Mouse (Mus musculus): ENCODE measurements at regions not wholly inside any gene's neighbourhood (a gene's known extent, or its start where the extent isn't known, plus 50 kb on each side); places are given as distances from the start of the nearest gene placed in this dataset.

DNA sequence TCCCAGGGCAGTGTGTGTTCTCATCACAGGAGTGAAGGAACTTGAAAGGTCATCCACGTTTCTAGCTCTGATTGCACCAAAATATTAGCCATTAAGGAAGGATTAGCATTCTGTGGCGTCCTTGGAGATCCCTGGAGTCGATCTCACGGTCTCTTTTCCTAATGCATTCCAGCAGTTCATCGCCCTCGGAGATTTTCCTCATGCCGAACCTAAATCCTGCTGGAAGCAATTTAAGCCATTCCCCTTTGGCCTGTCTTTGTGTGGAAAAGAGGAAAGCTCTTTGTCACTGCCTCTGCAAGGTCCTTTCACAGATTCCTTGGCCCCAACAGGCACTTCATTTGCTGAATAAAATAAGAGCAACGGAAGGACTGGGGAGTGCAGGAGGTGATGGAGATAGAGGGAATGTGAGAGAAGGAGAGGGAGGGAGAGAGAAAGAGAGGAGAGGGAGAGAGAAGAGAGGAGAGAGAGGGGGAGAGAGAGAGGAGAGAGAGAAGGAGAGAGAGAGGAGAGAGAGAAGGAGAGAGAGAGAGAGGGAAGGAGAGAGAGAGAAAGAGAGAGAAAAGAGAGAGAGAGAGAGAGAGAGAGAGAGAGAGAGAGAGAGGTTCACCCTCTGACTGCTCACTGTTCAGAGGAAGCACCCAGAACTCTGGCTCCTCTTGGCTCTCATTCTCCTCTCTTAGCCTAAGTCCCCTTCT lies 177.2 kb upstream of the Zfp462 start:
- in situ Hi-C loops (cut with MboI; ENCODE audit: low sequenced_read_pairs in 2 of 2, unreplicated experiment in 2 of 2) = no loop called here
- no peak for TF ChIP-seq CHD2 (IDR thresholded peaks at IDR 0.05; ENCODE audit: low read depth, low read length)
- TF ChIP-seq ZNF384 (IDR thresholded peaks at IDR 0.05; ENCODE audit: low read depth, low read length) = no peak
- no peak for TF ChIP-seq HCFC1 (IDR thresholded peaks at IDR 0.05; ENCODE audit: borderline replicate concordance, insufficient read depth, low read length)
- no peak for TF ChIP-seq MAFK (IDR thresholded peaks at IDR 0.05; ENCODE audit: insufficient read depth, low read depth, low read length)
- no peak for TF ChIP-seq ZC3H11A (IDR thresholded peaks at IDR 0.05; ENCODE audit: borderline replicate concordance, low read depth, low read length)
- Histone ChIP-seq H3K4me3 (ENCODE audit: insufficient read depth in 1 of 2, low read depth in 1 of 2, low read length in 2 of 2, poor library complexity in 1 of 2, severe bottlenecking in 1 of 2) (no peak overlapping the region), H3K27ac (ENCODE audit: insufficient read depth, low read depth, low read length, poor library complexity, severe bottlenecking) (no peak overlapping the region), H3K9ac (ENCODE audit: insufficient read depth, low read depth, low read length, poor library complexity, severe bottlenecking) (no peak overlapping the region), H3K36me3 (ENCODE audit: control insufficient read depth, insufficient read depth, low read length, poor library complexity, severe bottlenecking) (no peaks in the 10 kb centered on the region), H3K9me3 (ENCODE audit: control insufficient read depth, insufficient read depth, low read depth, low read length) (no peaks in the 10 kb centered on the region), H3K4me1 (ENCODE audit: control insufficient read depth in 2 of 2, insufficient read depth in 2 of 2, low read length in 2 of 2, poor library complexity in 1 of 2) (no peaks in the 10 kb centered on the region)
- DNase-seq (ENCODE audit: low read depth, low spot score) = no peak

DNA sequence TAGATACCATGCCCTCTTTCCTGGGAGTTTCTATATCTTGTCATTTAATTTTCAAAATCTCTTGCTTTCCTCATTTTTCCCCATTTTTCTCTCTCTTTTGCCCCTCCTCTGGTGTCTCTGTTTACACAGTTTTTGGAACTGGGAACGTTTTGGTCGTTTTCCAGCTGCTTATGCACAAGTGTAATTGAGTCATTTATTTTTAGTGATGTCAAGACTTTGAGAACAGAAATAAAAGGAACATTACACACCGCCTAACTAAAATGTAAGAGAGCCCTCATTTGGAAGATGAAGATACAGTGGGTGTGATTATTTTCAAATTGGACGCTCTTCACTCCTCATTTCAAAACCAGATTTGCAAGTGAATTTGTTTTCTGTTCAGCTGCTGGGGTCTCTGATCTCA lies 176.0 kb upstream of the Zfp462 start:
- Histone ChIP-seq H3K4me3 (ENCODE audit: insufficient read depth in 1 of 2, low read depth in 1 of 2, low read length in 2 of 2, poor library complexity in 1 of 2, severe bottlenecking in 1 of 2) (no peak overlapping the region), H3K27ac (ENCODE audit: insufficient read depth, low read depth, low read length, poor library complexity, severe bottlenecking) (no peak overlapping the region), H3K36me3 (ENCODE audit: control insufficient read depth, insufficient read depth, low read length, poor library complexity, severe bottlenecking) (no peaks in the 10 kb centered on the region), H3K9me3 (ENCODE audit: control insufficient read depth, insufficient read depth, low read depth, low read length) (no peaks in the 10 kb centered on the region), H3K9ac (ENCODE audit: insufficient read depth, low read depth, low read length, poor library complexity, severe bottlenecking) (no peak overlapping the region), H3K4me1 (ENCODE audit: control insufficient read depth in 2 of 2, insufficient read depth in 2 of 2, low read length in 2 of 2, poor library complexity in 1 of 2) (no peaks in the 10 kb centered on the region)
- DNase-seq (ENCODE audit: low read depth, low spot score) = no peak
- no peak for TF ChIP-seq MAFK (IDR thresholded peaks at IDR 0.05; ENCODE audit: insufficient read depth, low read depth, low read length)
- TF ChIP-seq ZC3H11A (IDR thresholded peaks at IDR 0.05; ENCODE audit: borderline replicate concordance, low read depth, low read length) = no peak
- no peak for TF ChIP-seq HCFC1 (IDR thresholded peaks at IDR 0.05; ENCODE audit: borderline replicate concordance, insufficient read depth, low read length)
- TF ChIP-seq CHD2 (IDR thresholded peaks at IDR 0.05; ENCODE audit: low read depth, low read length) = no peak
- in situ Hi-C loops (cut with MboI; ENCODE audit: low sequenced_read_pairs in 2 of 2, unreplicated experiment in 2 of 2) = no loop called here

DNA sequence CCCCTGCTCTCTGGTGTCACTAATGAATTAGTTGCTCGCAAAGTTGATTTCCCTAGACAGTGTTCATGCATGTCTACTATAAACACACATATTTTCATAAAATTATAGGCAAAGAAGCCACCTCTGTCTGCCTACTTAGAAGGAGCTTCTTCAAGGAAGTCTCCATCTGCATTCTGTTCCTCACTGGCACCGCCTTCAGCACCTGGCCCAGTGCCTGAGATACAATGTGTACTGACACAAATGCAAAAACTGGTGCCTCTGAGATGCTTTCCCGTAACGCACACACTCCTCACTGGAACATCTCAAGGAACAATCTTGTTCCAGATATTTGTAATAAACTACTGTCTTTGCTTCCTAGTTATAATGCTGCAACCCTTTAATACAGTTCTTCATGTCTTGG lies 170.8 kb upstream of the Zfp462 start:
- TF ChIP-seq ZNF384 (IDR thresholded peaks at IDR 0.05; ENCODE audit: low read depth, low read length) (no peak), MAFK (IDR thresholded peaks at IDR 0.05; ENCODE audit: insufficient read depth, low read depth, low read length) (no peak), HCFC1 (IDR thresholded peaks at IDR 0.05; ENCODE audit: borderline replicate concordance, insufficient read depth, low read length) (no peak), CHD2 (IDR thresholded peaks at IDR 0.05; ENCODE audit: low read depth, low read length) (no peak), ZC3H11A (IDR thresholded peaks at IDR 0.05; ENCODE audit: borderline replicate concordance, low read depth, low read length) (no peak)
- Histone ChIP-seq H3K9ac (ENCODE audit: insufficient read depth, low read depth, low read length, poor library complexity, severe bottlenecking) (no peak overlapping the region), H3K9me3 (ENCODE audit: control insufficient read depth, insufficient read depth, low read depth, low read length) (no peaks in the 10 kb centered on the region), H3K36me3 (ENCODE audit: control insufficient read depth, insufficient read depth, low read length, poor library complexity, severe bottlenecking) (no peaks in the 10 kb centered on the region), H3K4me3 (ENCODE audit: insufficient read depth in 1 of 2, low read depth in 1 of 2, low read length in 2 of 2, poor library complexity in 1 of 2, severe bottlenecking in 1 of 2) (no peak overlapping the region), H3K4me1 (ENCODE audit: control insufficient read depth in 2 of 2, insufficient read depth in 2 of 2, low read length in 2 of 2, poor library complexity in 1 of 2) (no peaks in the 10 kb centered on the region), H3K27ac (ENCODE audit: insufficient read depth, low read depth, low read length, poor library complexity, severe bottlenecking) (no peak overlapping the region)
- in situ Hi-C loops (cut with MboI; ENCODE audit: low sequenced_read_pairs in 2 of 2, unreplicated experiment in 2 of 2) = no loop called here
- no peak for DNase-seq (ENCODE audit: low read depth, low spot score)

DNA sequence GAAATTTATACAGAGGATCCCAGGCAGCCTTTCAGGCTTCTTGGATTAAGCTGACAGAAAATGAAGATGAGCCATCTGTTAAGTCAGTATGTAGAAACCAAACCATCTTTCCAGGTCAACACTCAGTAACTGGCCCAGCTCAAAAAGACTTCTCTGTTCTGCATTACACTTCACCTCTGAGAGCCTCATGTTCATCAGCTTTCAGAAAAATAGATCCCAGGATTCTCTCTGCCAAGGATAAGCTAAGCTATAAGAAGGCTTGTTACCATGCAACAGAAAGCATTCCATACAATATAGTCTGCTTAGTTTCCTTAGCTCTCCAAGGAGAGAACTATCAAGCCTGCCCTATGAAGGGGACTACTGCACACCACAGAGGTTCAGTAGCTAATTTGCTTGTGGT lies 170.1 kb upstream of the Zfp462 start:
- H3K9ac ChIP-seq (ENCODE audit: insufficient read depth, low read depth, low read length, poor library complexity, severe bottlenecking) = no peak overlapping the region
- H3K4me1 ChIP-seq (ENCODE audit: control insufficient read depth in 2 of 2, insufficient read depth in 2 of 2, low read length in 2 of 2, poor library complexity in 1 of 2) = no peaks in the 10 kb centered on the region
- DNase-seq (ENCODE audit: low read depth, low spot score) = no peak
- H3K36me3 ChIP-seq (ENCODE audit: control insufficient read depth, insufficient read depth, low read length, poor library complexity, severe bottlenecking) = no peaks in the 10 kb centered on the region
- no peak overlapping the region for H3K4me3 ChIP-seq (ENCODE audit: insufficient read depth in 1 of 2, low read depth in 1 of 2, low read length in 2 of 2, poor library complexity in 1 of 2, severe bottlenecking in 1 of 2)
- no peak overlapping the region for H3K27ac ChIP-seq (ENCODE audit: insufficient read depth, low read depth, low read length, poor library complexity, severe bottlenecking)
- no peak for TF ChIP-seq HCFC1 (IDR thresholded peaks at IDR 0.05; ENCODE audit: borderline replicate concordance, insufficient read depth, low read length)
- TF ChIP-seq ZNF384 (IDR thresholded peaks at IDR 0.05; ENCODE audit: low read depth, low read length) = no peak
- TF ChIP-seq CHD2 (IDR thresholded peaks at IDR 0.05; ENCODE audit: low read depth, low read length) = no peak
- TF ChIP-seq ZC3H11A (IDR thresholded peaks at IDR 0.05; ENCODE audit: borderline replicate concordance, low read depth, low read length) = no peak
- TF ChIP-seq MAFK (IDR thresholded peaks at IDR 0.05; ENCODE audit: insufficient read depth, low read depth, low read length) = no peak
- no peaks in the 10 kb centered on the region for H3K9me3 ChIP-seq (ENCODE audit: control insufficient read depth, insufficient read depth, low read depth, low read length)
- in situ Hi-C loops (cut with MboI; ENCODE audit: low sequenced_read_pairs in 2 of 2, unreplicated experiment in 2 of 2) = no loop called here

All from ES-E14 (cell line).